Mouse (Mus musculus) myocyte (in vitro differentiated cells): ENCODE data around the gene Adgrb3.

Experiments used
- CEBPB ChIP-seq: IDR thresholded peaks from 2 replicates; pipeline ENCODE4 v1.6.1; 2011; ENCODE audit warnings: mild to moderate bottlenecking, moderate library complexity; ENCODE audit not compliant: poor library complexity, insufficient read depth, severe bottlenecking
- E2F4 ChIP-seq: IDR thresholded peaks from one replicate; pipeline ENCODE4 v1.6.1; 2011; ENCODE audit warnings: mild to moderate bottlenecking, control low read depth, moderate library complexity; ENCODE audit not compliant: insufficient read depth
- MYOD1 ChIP-seq, 3 experiments: IDR thresholded peaks; one replicate each; pipeline ENCODE4 v1.6.1; 2011; ENCODE audit warnings: control low read depth in 2 of 3, low read depth in 2 of 3, mild to moderate bottlenecking in 2 of 3, moderate library complexity in 1 of 3; ENCODE audit not compliant: insufficient read length in 2 of 3, control insufficient read depth in 1 of 3
- POLR2A ChIP-seq: IDR thresholded peaks from one replicate; pipeline ENCODE4 v1.6.1; 2011; ENCODE audit warnings: low read depth, mild to moderate bottlenecking, control low read depth, moderate library complexity; ENCODE audit not compliant: insufficient read length
- SRF ChIP-seq: IDR thresholded peaks from one replicate; pipeline ENCODE4 v1.6.1; 2011; ENCODE audit warnings: low read depth; ENCODE audit not compliant: control insufficient read depth, insufficient read length
- USF1 ChIP-seq: IDR thresholded peaks from one replicate; pipeline ENCODE4 v1.6.1; 2011; ENCODE audit warnings: low read depth, mild to moderate bottlenecking, control low read depth, moderate library complexity

- no peak for TF ChIP-seq SRF
- TF ChIP-seq MYOD1 (IDR thresholded peaks at IDR 0.05; ENCODE audit: control insufficient read depth in 1 of 3, insufficient read length in 2 of 3, low read depth in 2 of 3), result no peak
- no peak for TF ChIP-seq USF1
- TF ChIP-seq CEBPB, result no peak
- TF ChIP-seq E2F4, result no peak
- TF ChIP-seq POLR2A, result no peak
Observed at GRCm38 (mm10) chr1:25344876-25345275, 484.6 kb downstream of the Adgrb3 start.
